7 mouse cellular contexts compared by ENCODE assay signal in genomic region chr10:128058184-128058583, GRCm38 (mm10). TPM values are rescaled to one million over a fixed set of nuclear protein-coding genes. Genes with fewer than 3 reads are reported as not detected.
A peak's percentile ranks its signal among the peaks of the same experiment; 100 is the strongest.
DNase-seq lines count a peak whose midpoint lies in the region; ATAC-seq and TF ChIP-seq lines count a peak whose summit lies in the region.

No protein-coding gene starts in this region.

- no peaks in the 10 kb centered on the region for H3K27me3 ChIP-seq in neural tube, embryonic 11.5 days (ENCODE audit: control insufficient read depth, insufficient read depth, low read length)
- H3K27me3 ChIP-seq in forebrain, embryonic 12.5 days = no peaks in the 10 kb centered on the region
- H3K27me3 ChIP-seq in liver, embryonic 12.5 days (replicated peaks) = no peaks in the 10 kb centered on the region
- H3K27me3 ChIP-seq in stomach, postnatal 0 days (ENCODE audit: control insufficient read depth, insufficient read depth, low read length) = no peaks in the 10 kb centered on the region

- TF ChIP-seq EP300 in stomach, postnatal 0 days (optimal IDR thresholded peaks at IDR 0.05) = no peak

- H3K27ac ChIP-seq in neural tube, embryonic 11.5 days (ENCODE audit: low read depth, low read length) = peak overlapping the region; percentile 99
- peak overlapping the region; percentile 98 for H3K27ac ChIP-seq in forebrain, embryonic 12.5 days
- H3K27ac ChIP-seq in liver, embryonic 12.5 days = peak overlapping the region; percentile 99
- H3K27ac ChIP-seq in stomach, postnatal 0 days (replicated peaks) = peak overlapping the region; percentile 98

- peak overlapping the region; percentile 94 for H3K4me3 ChIP-seq in neural tube, embryonic 11.5 days (ENCODE audit: low read depth, low read length)
- H3K4me3 ChIP-seq in forebrain, embryonic 12.5 days (replicated peaks) = peak overlapping the region; percentile 91
- peak overlapping the region; percentile 84 for H3K4me3 ChIP-seq in liver, embryonic 12.5 days
- peak overlapping the region; percentile 87 for H3K4me3 ChIP-seq in stomach, postnatal 0 days (ENCODE audit: low read depth, low read length)

- H3K4me2 ChIP-seq in neural tube, embryonic 11.5 days (ENCODE audit: low read depth) = peak overlapping the region; percentile 85
- peak overlapping the region; percentile 76 for H3K4me2 ChIP-seq in forebrain, embryonic 12.5 days
- H3K4me2 ChIP-seq in liver, embryonic 12.5 days = peak overlapping the region; percentile 96
- peak overlapping the region; percentile 73 for H3K4me2 ChIP-seq in stomach, postnatal 0 days (replicated peaks; ENCODE audit: low read depth)

- peaks cover 12% of the 10 kb centered on the region for H3K4me1 ChIP-seq in neural tube, embryonic 11.5 days (ENCODE audit: control insufficient read depth, insufficient read depth, low read length)
- H3K4me1 ChIP-seq in forebrain, embryonic 12.5 days = peaks cover 27% of the 10 kb centered on the region
- H3K4me1 ChIP-seq in liver, embryonic 12.5 days = peaks cover 39% of the 10 kb centered on the region
- no peaks in the 10 kb centered on the region for H3K4me1 ChIP-seq in stomach, postnatal 0 days (replicated peaks; ENCODE audit: control insufficient read depth, insufficient read depth)

- H3K36me3 ChIP-seq in neural tube, embryonic 11.5 days (ENCODE audit: control insufficient read depth, insufficient read depth, low read length) = no peaks in the 10 kb centered on the region
- peaks cover 9% of the 10 kb centered on the region for H3K36me3 ChIP-seq in forebrain, embryonic 12.5 days (replicated peaks)
- H3K36me3 ChIP-seq in liver, embryonic 12.5 days = peaks cover 21% of the 10 kb centered on the region
- H3K36me3 ChIP-seq in stomach, postnatal 0 days (ENCODE audit: control insufficient read depth, insufficient read depth, low read length) = no peaks in the 10 kb centered on the region

- no peak for DNase-seq in neural tube, embryonic 11.5 days (ENCODE audit: low spot score)
- no peak for DNase-seq in neural tube, embryonic 10.5 days (ENCODE audit: extremely low spot score, low spot score)
- DNase-seq in stomach, postnatal 0 days (ENCODE audit: low spot score) = no peak
- DNase-seq in ovary, postnatal 14 days (ENCODE audit: low spot score) = no peak
- no peak for DNase-seq in thymus, postnatal 36 days

- TF ChIP-seq CTCF in stomach, postnatal 0 days (IDR thresholded peaks at IDR 0.05; ENCODE audit: low read depth) = no peak; the same call in 1 of the 2 replicates

- ATAC-seq in neural tube, embryonic 11.5 days (ENCODE audit: insufficient read depth, low FRiP score, low TSS enrichment) = no peak
- ATAC-seq in forebrain, embryonic 12.5 days (ENCODE audit: low FRiP score) = 0 out of 2 replicates have a peak, but pooled peaks have one; percentile 1
- no peak for ATAC-seq in liver, embryonic 12.5 days
- no peak for ATAC-seq in stomach, postnatal 0 days (ENCODE audit: low FRiP score, low TSS enrichment)

- under 1% methylated on average over 18 of the region's 18 CpGs for WGBS in neural tube, embryonic 11.5 days
- WGBS in forebrain, embryonic 12.5 days = under 1% methylated on average over 18 of the region's 18 CpGs
- WGBS in liver, embryonic 12.5 days (ENCODE audit: insufficient replicate concordance) = under 1% methylated on average over 18 of the region's 18 CpGs
- under 1% methylated on average over 18 of the region's 18 CpGs for WGBS in stomach, postnatal 0 days

- no peaks in the 10 kb centered on the region for H3K9me3 ChIP-seq in neural tube, embryonic 11.5 days (ENCODE audit: control insufficient read depth, low read length)
- H3K9me3 ChIP-seq in forebrain, embryonic 12.5 days = no peaks in the 10 kb centered on the region
- no peaks in the 10 kb centered on the region for H3K9me3 ChIP-seq in liver, embryonic 12.5 days (replicated peaks)
- H3K9me3 ChIP-seq in stomach, postnatal 0 days (ENCODE audit: control insufficient read depth, low read length) = no peaks in the 10 kb centered on the region

- peak overlapping the region; percentile 94 for H3K9ac ChIP-seq in neural tube, embryonic 11.5 days (ENCODE audit: low read length)
- H3K9ac ChIP-seq in forebrain, embryonic 12.5 days = peak overlapping the region; percentile 90
- H3K9ac ChIP-seq in liver, embryonic 12.5 days = peak overlapping the region; percentile 96
- H3K9ac ChIP-seq in stomach, postnatal 0 days (ENCODE audit: low read length) = peak overlapping the region; percentile 89

RNA-seq across cellular contexts. Expression of gene Ptges3, which starts 0.6 kb away (rescaled TPM):
- polyA plus RNA-seq in neural tube, embryonic 11.5 days (2014; fragmentation: Nextera tagmentation; extraction: Ambion mirVana) = 584 and 611 TPM in 2 replicates
- 611 and 642 TPM in 2 replicates for polyA plus RNA-seq in forebrain, embryonic 12.5 days (2016; fragmentation: Nextera tagmentation; extraction: Ambion mirVana)
- 406 and 407 TPM in 2 replicates for polyA plus RNA-seq in liver, embryonic 12.5 days (2016; fragmentation: Nextera tagmentation; extraction: Ambion mirVana)
- polyA plus RNA-seq in stomach, postnatal 0 days (2015; fragmentation: Nextera tagmentation; extraction: Ambion mirVana) = 297 and 316 TPM in 2 replicates

RNA-seq across cellular contexts. Expression of gene Naca, which starts 22.8 kb away (rescaled TPM):
- polyA plus RNA-seq in neural tube, embryonic 11.5 days (2014; fragmentation: Nextera tagmentation; extraction: Ambion mirVana) = 854 and 893 TPM in 2 replicates
- 758 and 799 TPM in 2 replicates for polyA plus RNA-seq in forebrain, embryonic 12.5 days (2016; fragmentation: Nextera tagmentation; extraction: Ambion mirVana)
- polyA plus RNA-seq in liver, embryonic 12.5 days (2016; fragmentation: Nextera tagmentation; extraction: Ambion mirVana) = 666 and 682 TPM in 2 replicates
- polyA plus RNA-seq in stomach, postnatal 0 days (2015; fragmentation: Nextera tagmentation; extraction: Ambion mirVana) = 618 and 628 TPM in 2 replicates

RNA-seq across cellular contexts. Expression of gene Atp5b, which starts 24.9 kb away (rescaled TPM):
- polyA plus RNA-seq in neural tube, embryonic 11.5 days (2014; fragmentation: Nextera tagmentation; extraction: Ambion mirVana) = 2,381 and 2,418 TPM in 2 replicates
- polyA plus RNA-seq in forebrain, embryonic 12.5 days (2016; fragmentation: Nextera tagmentation; extraction: Ambion mirVana) = 2,091 and 2,135 TPM in 2 replicates
- 2,130 and 2,180 TPM in 2 replicates for polyA plus RNA-seq in liver, embryonic 12.5 days (2016; fragmentation: Nextera tagmentation; extraction: Ambion mirVana)
- 2,044 and 2,075 TPM in 2 replicates for polyA plus RNA-seq in stomach, postnatal 0 days (2015; fragmentation: Nextera tagmentation; extraction: Ambion mirVana)

RNA-seq across cellular contexts. Expression of gene Baz2a, which starts 33.2 kb away (rescaled TPM):
- polyA plus RNA-seq in neural tube, embryonic 11.5 days (2014; fragmentation: Nextera tagmentation; extraction: Ambion mirVana) = 20.3 and 23.5 TPM in 2 replicates
- polyA plus RNA-seq in forebrain, embryonic 12.5 days (2016; fragmentation: Nextera tagmentation; extraction: Ambion mirVana) = 14.0 and 14.6 TPM in 2 replicates
- polyA plus RNA-seq in liver, embryonic 12.5 days (2016; fragmentation: Nextera tagmentation; extraction: Ambion mirVana) = 8.0 and 8.6 TPM in 2 replicates
- polyA plus RNA-seq in stomach, postnatal 0 days (2015; fragmentation: Nextera tagmentation; extraction: Ambion mirVana) = 5.5 and 7.9 TPM in 2 replicates

RNA-seq across cellular contexts. Expression of gene Prim1, which starts 43.2 kb away (rescaled TPM):
- 85.0 and 91.4 TPM in 2 replicates for polyA plus RNA-seq in neural tube, embryonic 11.5 days (2014; fragmentation: Nextera tagmentation; extraction: Ambion mirVana)
- 100 and 102 TPM in 2 replicates for polyA plus RNA-seq in forebrain, embryonic 12.5 days (2016; fragmentation: Nextera tagmentation; extraction: Ambion mirVana)
- 88.9 and 93.3 TPM in 2 replicates for polyA plus RNA-seq in liver, embryonic 12.5 days (2016; fragmentation: Nextera tagmentation; extraction: Ambion mirVana)
- polyA plus RNA-seq in stomach, postnatal 0 days (2015; fragmentation: Nextera tagmentation; extraction: Ambion mirVana) = 27.3 and 27.4 TPM in 2 replicates
